Mouse (Mus musculus): ENCODE data around the gene Ano10.

Ano10 gene

DNA sequence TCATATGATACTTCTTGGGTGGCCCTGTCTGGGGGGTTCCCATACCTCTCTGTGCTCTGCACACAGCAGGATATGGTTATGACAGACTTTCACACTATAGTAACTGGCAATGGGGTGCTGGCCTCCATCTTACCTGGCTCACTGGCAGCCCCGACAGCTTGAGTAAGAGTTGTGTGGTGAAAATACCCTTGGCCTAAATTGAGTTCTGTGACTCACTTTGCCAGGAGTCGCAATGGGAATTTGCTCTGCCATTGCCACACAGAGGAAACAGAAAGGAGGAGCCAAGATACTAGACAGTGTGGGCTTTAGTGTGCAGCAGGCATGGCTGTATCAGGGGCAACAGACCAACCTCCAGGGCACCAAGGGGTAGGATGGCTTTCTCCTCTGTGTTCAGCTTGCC is 4.0 kb downstream of the Ano10 start:
- DNase-seq (ENCODE audit: low spot score): no peak

GRCm38 (mm10) chr9:122288416-122288815 is 5.8 kb downstream of the Ano10 start:
- no peak for DNase-seq (ENCODE audit: low spot score)

DNA sequence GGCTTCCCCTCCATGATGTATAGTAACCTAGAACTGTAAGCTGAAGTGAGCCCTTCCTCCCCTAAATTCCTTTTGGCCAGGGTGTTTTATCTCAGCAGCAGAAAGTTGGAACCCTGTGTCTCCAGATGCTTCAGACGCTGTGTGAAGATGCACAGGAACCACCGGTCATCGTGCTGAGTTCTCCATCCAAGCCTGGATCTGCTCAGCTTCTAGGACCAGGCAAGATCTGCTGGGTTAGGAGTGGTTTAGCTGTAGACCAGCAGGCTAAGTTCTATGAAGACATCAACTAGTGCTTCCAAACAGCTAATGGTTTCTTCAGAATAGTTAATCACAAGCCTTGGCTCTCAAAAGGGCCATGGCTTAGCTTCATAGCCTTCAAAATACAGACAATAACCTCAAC is 6.7 kb downstream of the Ano10 start:
- DNase-seq (ENCODE audit: low spot score): no peak

GRCm38 (mm10) chr9:122285833-122286310 is 8.4 kb downstream of the Ano10 start:
- no peak for DNase-seq (ENCODE audit: low spot score)

- no peak for DNase-seq (ENCODE audit: low spot score)
Observed at GRCm38 (mm10) chr9:122285146-122285832, 8.9 kb downstream of the Ano10 start.

DNA sequence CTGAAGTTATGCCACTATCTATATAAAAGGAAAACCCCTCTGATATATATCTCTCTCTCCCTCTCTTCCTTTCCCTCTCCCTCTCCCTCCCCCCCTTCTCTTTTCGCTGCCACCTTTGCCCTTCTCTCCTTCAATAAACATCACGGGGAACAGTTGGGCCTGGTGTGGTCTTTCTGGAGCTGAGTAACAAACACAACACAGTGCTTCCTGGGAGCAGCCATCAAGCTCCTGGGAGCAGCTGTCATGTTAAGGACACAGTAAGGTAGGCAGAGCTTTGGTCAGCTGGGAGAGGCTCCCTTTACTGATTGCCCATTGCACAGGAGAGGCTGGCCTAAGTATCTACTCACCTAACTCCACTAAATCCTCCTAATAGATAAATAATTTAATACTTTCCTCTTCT is 9.5 kb downstream of the Ano10 start:
- no peak for DNase-seq (ENCODE audit: low spot score)

DNA sequence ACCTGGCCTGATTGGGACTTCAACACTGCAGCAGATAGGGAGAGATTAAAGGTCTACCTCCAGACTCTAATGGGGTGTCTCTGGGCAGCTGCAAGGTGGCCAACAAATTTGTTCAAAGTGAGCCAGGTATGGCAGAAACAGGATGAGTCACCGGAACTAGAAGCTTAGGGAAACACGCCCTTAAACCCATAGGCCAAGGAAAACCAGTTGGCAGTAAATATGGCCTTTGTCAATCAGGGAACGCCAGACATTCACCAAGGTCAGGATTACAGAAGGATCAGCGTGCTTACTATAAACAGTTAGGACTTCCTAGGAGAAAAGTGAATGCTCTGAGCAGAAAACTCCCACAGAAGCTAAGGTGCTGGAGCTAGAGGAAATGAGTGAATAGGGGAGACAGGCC is 13.2 kb downstream of the Ano10 start:
- DNase-seq (ENCODE audit: low spot score): no peak

DNA sequence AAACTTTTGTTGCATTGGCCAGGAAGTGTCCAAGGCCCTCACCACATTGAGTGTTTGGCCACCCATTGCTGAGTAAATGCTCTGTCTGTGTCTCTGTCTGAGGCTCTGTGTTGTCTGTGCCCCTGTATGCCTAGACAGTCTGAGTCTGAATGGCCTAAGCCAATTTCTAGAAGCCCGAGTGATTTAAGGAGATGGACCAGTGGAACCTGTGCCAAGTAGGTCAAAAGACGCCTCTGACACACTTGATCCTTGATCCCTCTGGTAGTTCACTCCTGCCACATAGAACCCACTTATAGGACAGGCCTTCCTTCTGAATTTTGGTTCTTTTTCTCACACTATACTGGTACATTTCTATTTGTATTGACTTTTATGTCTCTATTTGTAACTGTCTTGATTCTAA is 17.6 kb downstream of the Ano10 start:
- no peak for DNase-seq (ENCODE audit: low spot score)

DNA sequence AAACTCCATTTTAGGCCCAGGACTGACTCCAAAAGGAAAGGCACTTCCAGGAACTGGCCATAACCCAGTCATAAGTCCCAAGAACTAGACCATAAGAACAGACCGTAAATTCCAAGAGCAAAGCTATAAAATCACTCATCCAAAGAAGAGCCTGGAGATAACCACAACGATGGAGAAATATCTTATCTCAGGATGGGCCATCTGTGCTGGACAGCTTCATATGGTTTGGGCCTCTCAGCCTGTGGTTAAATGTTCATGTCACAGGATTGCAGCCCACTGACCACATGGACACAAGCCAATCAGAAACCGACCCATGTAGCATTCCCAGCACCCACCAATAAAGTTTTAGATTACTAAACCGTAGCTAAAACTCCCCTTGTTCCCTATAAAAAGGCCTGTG is 18.1 kb downstream of the Ano10 start:
- no peak for DNase-seq (ENCODE audit: low spot score)

DNA sequence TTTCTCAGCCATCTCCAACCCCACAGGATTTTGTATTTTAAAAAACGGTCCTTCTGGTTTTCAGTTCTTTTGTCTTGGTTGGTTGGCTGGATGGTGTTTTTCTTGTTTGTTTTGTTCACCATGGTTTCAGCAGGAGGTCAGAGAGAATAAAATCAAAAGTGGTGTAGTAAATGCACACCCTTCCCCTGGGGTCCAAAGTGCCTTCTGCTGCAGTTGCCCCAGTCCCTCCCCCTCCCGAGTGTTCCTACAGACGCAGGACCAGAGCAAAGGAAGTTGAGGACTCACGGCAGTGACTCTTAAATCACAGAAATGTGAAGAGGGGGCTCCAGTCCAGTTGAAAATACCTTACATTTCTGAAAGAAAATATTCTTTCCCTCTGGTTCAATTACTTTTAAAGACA is 19.9 kb downstream of the Ano10 start:
- DNase-seq (ENCODE audit: low spot score): no peak

DNA sequence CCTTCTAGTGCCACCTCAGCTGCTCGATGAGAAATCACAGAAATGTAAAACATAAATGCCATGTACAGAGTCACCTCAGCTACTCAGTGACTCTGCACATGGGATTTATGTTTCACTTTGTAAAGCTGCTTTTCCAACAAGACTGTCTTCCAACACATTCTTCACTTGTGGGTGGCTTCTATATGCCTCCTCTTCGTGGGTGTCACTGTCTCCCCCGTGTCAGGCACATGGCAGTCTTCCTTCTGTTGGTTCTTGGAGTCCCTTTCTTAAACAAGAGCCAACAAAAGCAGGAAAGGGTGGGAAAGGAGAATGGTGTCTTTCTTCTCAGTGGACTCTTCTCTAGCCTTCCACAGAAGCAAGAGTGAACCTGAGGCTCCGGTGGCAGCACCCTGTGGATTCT is 20.3 kb downstream of the Ano10 start:
- DNase-seq (ENCODE audit: low spot score): no peak

DNA sequence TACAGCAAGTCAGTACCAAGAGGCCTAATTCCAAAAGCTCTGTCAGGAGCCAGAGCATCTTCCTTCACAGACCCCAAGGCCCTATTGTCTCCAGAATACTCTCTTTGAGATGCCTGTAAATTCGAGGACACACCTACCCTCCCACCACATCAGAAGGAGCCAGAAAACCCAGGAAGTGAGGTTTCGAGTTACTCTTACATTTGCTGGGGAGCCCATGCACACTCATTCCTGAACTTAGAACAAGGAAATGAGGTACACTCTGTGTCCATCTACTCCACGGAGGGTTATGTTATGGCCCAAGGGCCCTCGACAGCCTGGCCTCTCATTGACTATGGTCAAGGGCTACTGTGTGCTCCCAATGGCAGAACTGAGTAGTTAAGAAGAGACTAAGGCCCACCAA is 22.4 kb downstream of the Ano10 start:
- no peak for DNase-seq (ENCODE audit: low spot score)

DNA sequence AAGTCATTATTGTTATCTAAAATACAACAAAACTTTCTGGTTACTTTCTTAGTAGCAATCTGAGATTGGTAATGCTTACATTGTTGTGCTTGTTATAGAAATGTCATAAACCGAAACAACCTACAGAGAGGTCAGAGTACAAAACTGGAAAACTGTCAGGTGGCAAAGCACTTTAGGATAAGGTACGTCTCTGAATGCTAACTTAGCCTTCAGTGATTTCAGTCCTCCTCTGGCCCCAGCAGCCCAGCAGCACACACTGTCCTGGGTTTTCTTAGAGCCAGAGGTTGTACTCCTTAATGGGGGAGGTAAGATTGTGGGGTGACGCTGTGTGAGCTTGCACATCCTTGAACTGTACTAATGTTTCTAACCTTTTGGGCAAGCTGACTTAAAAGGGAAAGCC is 22.9 kb downstream of the Ano10 start:
- DNase-seq (ENCODE audit: low spot score): no peak

DNA sequence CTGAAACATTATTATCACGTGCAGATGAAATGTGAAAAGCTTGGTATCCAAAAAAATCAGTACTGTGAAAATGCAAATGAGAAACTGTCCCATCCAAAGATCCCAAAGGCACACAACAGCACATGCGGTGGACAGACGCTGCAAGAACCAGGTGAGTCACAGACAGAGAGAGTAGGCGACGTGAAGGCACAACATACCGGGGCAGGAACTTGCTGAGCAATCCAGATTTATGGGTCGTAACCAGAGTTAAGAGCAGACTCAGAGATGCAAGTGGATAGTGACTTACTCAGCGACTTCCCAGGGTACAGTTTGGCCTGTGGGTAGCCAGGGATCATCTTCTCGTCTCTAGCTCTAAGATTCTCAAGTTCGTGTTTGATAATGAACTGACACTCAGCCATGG is 23.3 kb downstream of the Ano10 start:
- no peak for DNase-seq (ENCODE audit: low spot score)

GRCm38 (mm10) chr9:122269256-122270041 is 24.8 kb downstream of the Ano10 start:
- DNase-seq (ENCODE audit: low spot score): no peak

- no peak for DNase-seq (ENCODE audit: low spot score)
Observed at GRCm38 (mm10) chr9:122265526-122266210, 28.6 kb downstream of the Ano10 start.

GRCm38 (mm10) chr9:122263140-122263539 is 31.1 kb downstream of the Ano10 start:
- DNase-seq (ENCODE audit: low spot score): no peak

DNA sequence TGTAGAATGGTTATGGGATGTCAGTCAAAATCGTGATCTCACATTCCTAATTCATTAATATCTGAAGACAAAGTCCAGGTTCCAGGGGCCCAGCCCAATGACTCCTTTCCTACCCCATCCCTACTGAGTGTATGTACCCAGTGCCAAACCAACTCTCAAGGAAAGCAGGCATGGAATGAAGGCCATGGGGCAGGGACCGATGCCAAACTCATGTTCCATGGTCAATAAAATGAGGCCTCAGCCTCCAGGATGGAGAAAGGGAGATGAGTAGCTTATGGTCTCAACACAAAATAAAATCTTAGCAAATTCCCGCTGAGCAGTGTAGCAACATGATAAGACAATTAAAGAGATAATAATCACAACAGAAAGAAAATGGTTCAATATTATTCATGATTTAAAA is 39.8 kb downstream of the Ano10 start:
- DNase-seq (ENCODE audit: low spot score): no peak

DNA sequence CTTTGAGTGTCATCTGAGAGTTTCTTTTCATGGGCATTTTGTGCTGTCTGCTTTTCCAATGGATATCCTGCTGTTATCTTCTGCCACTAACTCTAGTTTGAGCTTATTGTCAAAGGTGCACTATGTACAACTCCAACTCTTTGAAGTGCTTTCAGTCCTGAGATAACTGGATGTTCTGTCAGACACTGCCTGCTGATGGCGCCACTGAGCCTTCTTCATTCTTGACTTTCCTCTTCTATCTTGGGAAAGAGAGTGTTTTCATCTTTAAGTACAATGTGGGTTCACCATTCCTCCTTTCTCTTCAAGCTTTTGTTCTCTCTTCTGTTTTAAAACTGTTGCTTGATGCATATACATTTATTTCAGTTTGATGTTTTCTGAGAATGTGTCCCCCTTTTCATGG is 42.1 kb downstream of the Ano10 start:
- no peak for DNase-seq (ENCODE audit: low spot score)

DNA sequence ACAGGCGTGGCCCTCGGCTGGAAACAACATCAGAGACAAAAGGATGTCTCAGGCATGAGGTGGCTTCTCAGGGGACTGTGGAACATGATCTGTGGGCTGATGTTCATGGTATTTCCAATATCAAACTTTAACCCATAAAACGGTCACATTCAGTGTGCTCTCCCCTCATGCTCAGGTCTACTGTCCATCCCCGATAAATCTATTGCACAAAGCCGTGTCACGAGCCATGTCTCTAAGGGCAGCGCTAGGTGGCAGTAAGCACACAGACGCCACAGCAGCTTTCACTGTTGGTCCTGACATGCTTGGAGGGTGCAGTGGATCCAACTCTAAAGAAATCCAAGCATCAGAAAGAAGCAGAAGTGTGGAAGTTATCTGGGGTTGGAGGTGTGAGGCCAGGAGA is 46.1 kb downstream of the Ano10 start:
- no peak for DNase-seq (ENCODE audit: low spot score)

DNA sequence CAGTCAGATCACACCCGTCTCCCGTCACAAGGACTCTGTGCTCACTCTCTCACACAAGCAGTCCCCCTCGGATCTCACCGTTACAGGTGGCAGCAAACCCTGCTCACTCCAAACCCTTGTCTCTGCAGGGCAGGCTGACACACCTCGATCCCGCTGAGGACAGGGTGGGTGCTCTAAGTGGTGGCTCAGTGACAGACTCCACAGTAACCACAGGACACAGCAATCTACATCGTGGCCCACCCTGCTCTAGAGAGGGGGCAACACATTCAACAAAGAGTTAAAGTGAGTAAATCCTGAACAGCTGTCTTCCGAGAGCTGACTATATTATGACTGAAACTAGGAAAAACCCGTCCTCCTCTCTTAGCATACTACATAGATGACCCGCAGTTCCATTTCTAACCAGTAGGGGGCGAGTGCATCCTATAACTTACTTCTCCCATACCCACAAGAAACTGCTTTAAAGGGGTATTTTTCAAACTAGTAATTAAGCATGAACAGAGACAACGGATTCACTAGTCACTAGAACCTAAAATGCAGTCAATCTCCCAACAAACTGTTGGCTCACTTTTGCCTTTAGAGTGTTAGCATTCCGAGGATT is 46.7 kb downstream of the Ano10 start:
- DNase-seq (ENCODE audit: low spot score): peak; percentile 47

DNA sequence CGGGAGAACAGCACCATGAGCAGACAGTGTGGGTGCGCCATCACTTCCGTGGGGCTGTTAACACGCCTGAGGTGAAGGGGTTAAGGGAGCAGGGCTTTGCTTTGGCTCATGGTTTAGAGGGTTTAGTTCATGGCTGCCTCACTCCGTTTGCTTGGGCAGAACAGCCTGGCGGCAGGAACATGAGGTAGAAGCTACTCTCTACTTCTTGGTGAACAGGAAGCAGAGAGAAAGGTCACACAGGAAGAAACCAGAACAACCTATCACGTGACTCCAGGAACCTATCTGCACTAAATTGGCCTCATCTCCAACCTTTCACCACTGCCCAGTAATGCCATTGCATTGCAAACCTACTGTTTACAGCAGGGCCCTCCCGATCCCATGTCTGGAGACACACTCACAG is 48.3 kb downstream of the Ano10 start:
- no peak for DNase-seq (ENCODE audit: low spot score)

- no peak for DNase-seq (ENCODE audit: low spot score)
Observed at GRCm38 (mm10) chr9:122245471-122245870, 48.8 kb downstream of the Ano10 start.

Measured in spleen, adult 12 weeks (tissue).